Mouse (Mus musculus): ENCODE measurements around the gene Wdr19. TPM values are rescaled to one million over a fixed set of nuclear protein-coding genes. Genes with fewer than 3 reads are reported as not detected.

The Wdr19 gene
- polyA plus RNA-seq, 1 experiment, result not detected

GRCm38 (mm10) chr5:65181160-65181793 is 18.2 kb upstream of the Wdr19 start:
- TF ChIP-seq CTCF (IDR thresholded peaks at IDR 0.05; ENCODE audit: insufficient read depth, low read depth, low read length) (no peak), POLR2A (IDR thresholded peaks at IDR 0.05; ENCODE audit: insufficient read depth, low read depth, low read length) (no peak)
- Histone ChIP-seq H3K4me1 (ENCODE audit: control insufficient read depth, insufficient read depth, low read length) (peaks cover 5% of the 10 kb centered on the region), H3K27ac (ENCODE audit: insufficient read depth, low read depth, low read length) (peak overlapping the region; percentile 59), H3K4me3 (ENCODE audit: insufficient read depth, low read depth, low read length) (no peak overlapping the region)
- 33% methylated on average over 21 of the region's 21 CpGs for WGBS

GRCm38 (mm10) chr5:65181794-65182169 is 17.7 kb upstream of the Wdr19 start:
- TF ChIP-seq POLR2A (IDR thresholded peaks at IDR 0.05; ENCODE audit: insufficient read depth, low read depth, low read length), result no peak
- no peak for TF ChIP-seq CTCF (IDR thresholded peaks at IDR 0.05; ENCODE audit: insufficient read depth, low read depth, low read length)
- 75% methylated on average over 4 of the region's 4 CpGs for WGBS
- peaks cover 5% of the 10 kb centered on the region for H3K4me1 ChIP-seq (ENCODE audit: control insufficient read depth, insufficient read depth, low read length)
- H3K27ac ChIP-seq (ENCODE audit: insufficient read depth, low read depth, low read length), result no peak overlapping the region; the same call in 1 of the 2 replicates
- H3K4me3 ChIP-seq (ENCODE audit: insufficient read depth, low read depth, low read length), result no peak overlapping the region

GRCm38 (mm10) chr5:65182268-65182667 is 17.2 kb upstream of the Wdr19 start:
- Histone ChIP-seq H3K4me1 (ENCODE audit: control insufficient read depth, insufficient read depth, low read length) (peaks cover 3% of the 10 kb centered on the region), H3K4me3 (ENCODE audit: insufficient read depth, low read depth, low read length) (no peak overlapping the region), H3K27ac (ENCODE audit: insufficient read depth, low read depth, low read length) (no peak overlapping the region)
- 85% methylated on average over 1 of the region's 1 CpGs for WGBS
- TF ChIP-seq CTCF (IDR thresholded peaks at IDR 0.05; ENCODE audit: insufficient read depth, low read depth, low read length) (no peak), POLR2A (IDR thresholded peaks at IDR 0.05; ENCODE audit: insufficient read depth, low read depth, low read length) (no peak)

- Histone ChIP-seq H3K27ac (ENCODE audit: insufficient read depth, low read depth, low read length) (peak overlapping the region; percentile 53), H3K4me3 (ENCODE audit: insufficient read depth, low read depth, low read length) (no peak overlapping the region), H3K4me1 (ENCODE audit: control insufficient read depth, insufficient read depth, low read length) (peaks cover 2% of the 10 kb centered on the region; the same call in 1 of the 2 replicates)
- no peak for TF ChIP-seq POLR2A (IDR thresholded peaks at IDR 0.05; ENCODE audit: insufficient read depth, low read depth, low read length)
- no peak for TF ChIP-seq CTCF (IDR thresholded peaks at IDR 0.05; ENCODE audit: insufficient read depth, low read depth, low read length)
- WGBS, result 28% methylated on average over 5 of the region's 5 CpGs
Observed at GRCm38 (mm10) chr5:65191601-65192000, 7.9 kb upstream of the Wdr19 start.

- peaks cover 2% of the 10 kb centered on the region; the same call in 1 of the 2 replicates for H3K4me1 ChIP-seq (ENCODE audit: control insufficient read depth, insufficient read depth, low read length)
- TF ChIP-seq CTCF (IDR thresholded peaks at IDR 0.05; ENCODE audit: insufficient read depth, low read depth, low read length) (no peak), POLR2A (IDR thresholded peaks at IDR 0.05; ENCODE audit: insufficient read depth, low read depth, low read length) (no peak)
- no peak overlapping the region for H3K4me3 ChIP-seq (ENCODE audit: insufficient read depth, low read depth, low read length)
- WGBS, result 47% methylated on average over 9 of the region's 9 CpGs
- H3K27ac ChIP-seq (ENCODE audit: insufficient read depth, low read depth, low read length), result peak overlapping the region; percentile 89
Observed at GRCm38 (mm10) chr5:65194441-65194840, 5.1 kb upstream of the Wdr19 start.

GRCm38 (mm10) chr5:65204726-65205125 is 5.2 kb downstream of the Wdr19 start:
- TF ChIP-seq CTCF (IDR thresholded peaks at IDR 0.05; ENCODE audit: insufficient read depth, low read depth, low read length) (no peak), POLR2A (IDR thresholded peaks at IDR 0.05; ENCODE audit: insufficient read depth, low read depth, low read length) (no peak)
- H3K4me1 ChIP-seq (ENCODE audit: control insufficient read depth, insufficient read depth, low read length), result no peaks in the 10 kb centered on the region
- WGBS, result 88% methylated on average over 2 of the region's 2 CpGs
- no peak overlapping the region for H3K27ac ChIP-seq (ENCODE audit: insufficient read depth, low read depth, low read length)
- no peak overlapping the region for H3K4me3 ChIP-seq (ENCODE audit: insufficient read depth, low read depth, low read length)

GRCm38 (mm10) chr5:65213321-65213720 is 13.8 kb downstream of the Wdr19 start:
- 18% methylated on average over 7 of the region's 7 CpGs for WGBS
- Histone ChIP-seq H3K4me1 (ENCODE audit: control insufficient read depth, insufficient read depth, low read length) (no peaks in the 10 kb centered on the region), H3K4me3 (ENCODE audit: insufficient read depth, low read depth, low read length) (no peak overlapping the region), H3K27ac (ENCODE audit: insufficient read depth, low read depth, low read length) (no peak overlapping the region)
- TF ChIP-seq POLR2A (IDR thresholded peaks at IDR 0.05; ENCODE audit: insufficient read depth, low read depth, low read length) (no peak), CTCF (IDR thresholded peaks at IDR 0.05; ENCODE audit: insufficient read depth, low read depth, low read length) (peak; percentile 70)

GRCm38 (mm10) chr5:65217305-65218269 is 18.1 kb downstream of the Wdr19 start:
- WGBS, result 89% methylated on average over 11 of the region's 11 CpGs
- no peak for TF ChIP-seq POLR2A (IDR thresholded peaks at IDR 0.05; ENCODE audit: insufficient read depth, low read depth, low read length)
- TF ChIP-seq CTCF (IDR thresholded peaks at IDR 0.05; ENCODE audit: insufficient read depth, low read depth, low read length), result no peak
- H3K27ac ChIP-seq (ENCODE audit: insufficient read depth, low read depth, low read length), result no peak overlapping the region
- H3K4me1 ChIP-seq (ENCODE audit: control insufficient read depth, insufficient read depth, low read length), result no peaks in the 10 kb centered on the region
- H3K4me3 ChIP-seq (ENCODE audit: insufficient read depth, low read depth, low read length), result no peak overlapping the region

GRCm38 (mm10) chr5:65221037-65221436 is 21.5 kb downstream of the Wdr19 start:
- no peak overlapping the region for H3K27ac ChIP-seq (ENCODE audit: insufficient read depth, low read depth, low read length)
- H3K4me1 ChIP-seq (ENCODE audit: control insufficient read depth, insufficient read depth, low read length), result no peaks in the 10 kb centered on the region
- TF ChIP-seq CTCF (IDR thresholded peaks at IDR 0.05; ENCODE audit: insufficient read depth, low read depth, low read length) (no peak), POLR2A (IDR thresholded peaks at IDR 0.05; ENCODE audit: insufficient read depth, low read depth, low read length) (no peak)
- 86% methylated on average over 7 of the region's 7 CpGs for WGBS
- no peak overlapping the region for H3K4me3 ChIP-seq (ENCODE audit: insufficient read depth, low read depth, low read length)

Data from olfactory bulb, adult 2 months (tissue).